Mouse (Mus musculus): ENCODE results near the gene Hic2. TPM values are rescaled to one million over a fixed set of nuclear protein-coding genes. Genes with fewer than 3 reads are reported as not detected.

Gene Hic2
- total RNA-seq (2021): 1 to 10 TPM; 5.3 to 5.4 TPM

DNA sequence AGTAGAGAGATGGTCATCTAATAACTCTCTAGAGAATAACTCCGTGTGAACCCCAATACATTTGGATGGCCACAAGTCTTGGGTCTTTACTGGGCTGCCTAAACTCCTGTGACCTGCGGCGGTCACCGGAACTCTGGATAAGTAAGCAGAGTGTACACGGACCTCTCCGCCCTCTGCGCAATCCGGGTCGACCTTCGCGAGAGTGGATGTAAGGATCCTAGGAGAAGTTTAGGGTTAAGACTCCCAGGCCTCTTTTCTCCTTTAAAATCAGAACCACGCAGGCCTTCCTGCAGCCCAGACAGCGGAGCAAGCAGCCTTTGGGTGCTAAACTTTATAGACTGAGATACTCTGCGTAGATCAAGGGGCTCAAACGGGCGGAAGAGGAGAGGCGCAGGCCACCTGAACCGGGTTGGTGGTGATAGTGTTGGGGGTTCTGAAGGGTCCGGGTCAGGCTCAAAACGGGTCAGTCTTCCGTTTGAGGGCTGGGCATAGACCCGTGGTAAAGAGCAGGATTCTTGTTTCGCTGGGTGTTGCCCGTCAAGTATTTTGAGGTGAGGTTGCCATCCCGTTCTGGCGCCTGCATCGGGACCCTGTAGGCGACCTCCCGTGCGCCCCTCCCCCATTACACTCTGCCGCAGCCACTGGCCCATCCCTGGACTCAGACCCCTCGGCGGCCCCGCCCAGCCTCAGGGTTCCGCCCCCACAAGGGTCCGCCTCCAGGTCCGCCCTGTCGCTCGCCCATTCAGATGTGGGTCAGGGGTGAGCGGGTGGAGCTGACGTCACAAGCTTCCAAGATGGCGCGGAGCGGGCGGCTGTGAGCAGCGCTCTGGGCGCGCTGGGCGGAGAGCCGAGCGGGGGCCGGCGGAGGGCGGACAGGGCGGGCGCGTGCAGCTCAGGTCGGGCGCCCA, at the start of gene Hic2:
Gene Hic2, plus strand, starts transcription at position 779 of the 908 bp plus-strand sequence.
- peak; percentile 89 for DNase-seq (ENCODE audit: low spot score in 2 of 2)
- intact Hi-C loops (cut with DNase I): loop anchor here (5.0 kb wide), 1 partner anchor 44 kb away; the partner anchor contains the start of gene Tmem191c

DNA sequence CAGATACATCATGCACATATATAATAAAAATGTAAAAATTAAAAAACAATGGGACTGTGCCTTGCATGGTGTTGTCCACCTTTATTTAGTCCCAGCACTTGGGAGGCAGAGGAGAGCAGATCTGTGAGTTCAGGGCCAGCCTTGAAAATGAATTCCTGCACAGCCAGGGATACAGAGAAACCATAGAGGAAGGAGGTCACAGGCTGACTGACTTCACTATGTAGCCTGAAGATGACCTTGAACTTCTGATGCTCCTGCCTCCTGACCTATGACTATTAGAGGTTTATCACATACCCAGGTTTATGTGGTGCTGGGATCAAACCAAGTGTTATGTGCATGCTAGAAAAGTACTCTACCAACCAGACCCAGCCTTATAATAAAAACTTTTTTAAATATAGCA, 47.9 kb upstream of the Hic2 start:
- no peak for DNase-seq (ENCODE audit: low spot score in 2 of 2)
- intact Hi-C loops (cut with DNase I): no loop called here

DNA sequence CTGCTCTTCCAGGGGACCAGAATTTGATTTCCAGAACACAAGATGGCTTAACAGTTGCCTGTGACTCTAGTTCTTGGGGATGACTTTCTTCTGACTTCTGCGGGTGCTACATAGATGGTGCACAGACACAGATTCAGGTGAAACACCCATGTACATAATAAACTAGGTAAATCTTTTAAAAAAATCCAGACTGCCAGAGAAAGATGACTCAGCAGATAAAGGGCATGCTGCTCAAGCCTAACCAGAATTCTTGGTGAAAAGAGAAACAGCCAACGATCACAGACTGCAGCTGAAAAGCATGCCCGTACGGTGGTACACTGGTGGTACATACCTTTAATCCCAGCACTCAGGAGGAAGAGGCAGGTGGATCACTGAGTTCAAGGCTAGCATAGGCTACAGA, 39.5 kb upstream of the Hic2 start:
- intact Hi-C loops (cut with DNase I): no loop called here
- no peak for DNase-seq (ENCODE audit: low spot score in 2 of 2)

DNA sequence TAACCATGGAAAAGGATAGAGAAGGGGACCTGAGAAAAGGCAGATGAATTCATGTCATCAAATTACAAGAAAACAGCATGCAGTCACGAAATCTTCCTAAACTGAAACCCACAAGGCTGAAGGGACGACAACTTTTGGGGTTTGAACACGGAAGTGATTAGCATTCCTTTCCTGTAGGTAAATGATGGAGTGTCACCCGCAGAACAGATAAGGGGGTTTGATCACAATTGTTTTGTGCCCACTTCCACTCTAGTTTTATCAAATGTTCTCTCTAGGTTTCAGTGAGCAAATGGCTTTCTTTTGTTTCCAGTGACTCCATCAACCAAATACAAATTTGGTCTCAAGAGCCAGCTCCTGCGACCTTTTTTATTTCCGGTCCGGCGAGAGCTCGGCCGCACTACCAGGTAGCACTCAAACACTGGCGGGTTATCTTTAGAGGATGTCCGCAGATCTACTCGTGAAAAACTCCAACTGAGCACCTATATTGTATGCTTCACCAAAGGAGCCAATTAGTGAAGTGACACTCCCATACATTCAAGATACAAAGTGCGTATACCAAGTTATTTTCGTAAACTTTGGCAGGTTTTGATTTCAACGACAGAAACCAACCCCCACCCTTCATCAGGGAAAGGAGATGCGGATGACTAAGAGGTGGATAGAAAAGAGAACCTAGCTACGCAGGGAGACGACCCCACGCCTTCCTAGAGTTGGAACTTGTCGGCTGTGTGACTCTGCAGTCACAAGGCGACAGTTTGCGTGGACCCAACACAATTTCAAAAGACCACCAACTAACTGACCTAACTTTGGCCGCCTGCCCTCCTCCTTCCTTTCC, 33.0 kb upstream of the Hic2 start:
- intact Hi-C loops (cut with DNase I): loop anchor here (5.0 kb wide), 2 partner anchors 53 to 68 kb away; partner anchors contain the start of genes Ccdc116 and Sdf2l1
- DNase-seq (ENCODE audit: low spot score in 2 of 2): no peak

DNA sequence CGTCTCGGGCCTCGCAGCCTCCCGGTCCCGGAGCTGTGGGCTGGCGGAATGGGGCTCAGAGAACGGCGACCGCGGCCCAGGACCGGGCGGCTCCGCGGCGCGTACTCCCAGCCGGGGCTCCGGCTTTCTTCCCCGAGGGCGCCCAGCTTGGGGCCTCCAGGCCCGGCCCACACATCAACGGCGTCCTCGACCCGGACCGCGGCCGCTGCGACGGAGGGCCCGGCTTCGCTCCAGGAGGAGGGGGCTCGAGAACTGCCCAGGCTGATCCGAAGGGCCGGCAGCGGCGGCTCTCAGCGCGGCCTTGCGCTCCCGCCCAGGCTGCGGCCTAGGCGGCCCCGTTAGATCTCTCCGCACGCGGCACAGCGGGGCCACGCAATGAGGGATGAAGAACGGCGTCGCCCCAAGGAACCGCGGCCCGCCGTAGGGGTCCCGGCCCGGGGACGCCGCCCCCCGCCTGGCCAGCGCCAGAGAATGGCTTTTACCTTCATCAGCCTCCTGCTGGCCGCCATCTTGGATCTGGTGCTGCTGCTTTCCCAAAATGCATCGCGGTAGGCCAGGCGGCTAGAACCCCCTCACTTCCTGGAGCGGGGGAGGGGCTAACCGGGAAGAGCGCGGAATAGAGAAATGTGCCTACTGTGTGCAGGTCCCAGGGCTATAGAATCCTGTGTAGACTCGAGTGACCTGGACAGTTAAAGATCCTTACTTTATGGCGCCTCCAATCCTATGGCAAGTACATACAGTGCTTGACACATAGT, 32.2 kb upstream of the Hic2 start:
- DNase-seq (ENCODE audit: low spot score in 2 of 2): peak; percentile 89
- intact Hi-C loops (cut with DNase I): loop anchor here (5.0 kb wide), 2 partner anchors 54 to 69 kb away; partner anchors contain the start of genes Ccdc116 and Sdf2l1

DNA sequence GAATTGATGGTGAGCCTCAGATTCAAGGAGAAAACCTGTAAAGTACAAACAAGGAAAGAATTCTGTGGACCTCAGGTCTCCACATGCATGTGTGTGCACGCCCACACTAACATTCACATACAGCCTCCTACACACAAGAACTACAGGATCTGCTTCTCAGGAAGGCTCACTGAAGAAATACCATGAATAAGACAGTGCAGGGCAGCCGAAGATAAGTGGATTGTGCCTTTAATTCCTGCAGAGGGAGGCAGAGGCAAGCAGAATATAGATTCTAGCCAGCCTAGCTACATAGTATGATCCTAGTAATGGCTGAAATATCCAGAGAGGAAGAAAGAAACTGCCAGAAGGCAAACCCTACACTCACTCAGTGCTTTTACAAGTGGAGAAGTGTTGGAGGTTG, 31.4 kb upstream of the Hic2 start:
- DNase-seq (ENCODE audit: low spot score in 2 of 2): no peak
- intact Hi-C loops (cut with DNase I): loop anchor here (5.0 kb wide), 2 partner anchors 55 to 70 kb away; partner anchors contain the start of genes Ccdc116 and Sdf2l1

DNA sequence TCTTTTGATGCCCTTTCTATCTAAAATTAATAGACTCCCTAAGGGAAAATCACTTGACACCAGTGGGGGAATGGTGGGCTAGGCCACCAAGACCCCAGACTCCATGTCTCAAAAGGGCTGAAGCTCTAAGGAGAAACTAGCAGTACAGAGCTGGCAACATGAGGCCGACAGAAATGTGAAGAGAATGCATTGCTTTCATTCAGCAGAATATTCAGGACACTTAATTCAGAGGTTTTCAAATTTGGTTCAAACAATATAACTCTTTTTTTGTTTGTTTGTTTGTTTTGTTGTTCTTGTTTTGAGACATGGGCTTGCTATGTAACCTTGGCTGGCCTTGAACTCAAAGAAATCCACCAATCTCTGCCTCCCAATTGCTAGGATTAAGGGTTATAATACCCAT, 30.8 kb upstream of the Hic2 start, which contains the start of gene Ube2l3:
Gene Ube2l3, minus strand, starts transcription at position 101 of the 400 bp plus-strand sequence.
- intact Hi-C loops (cut with DNase I): loop anchor here (5.0 kb wide), 2 partner anchors 55 to 70 kb away; partner anchors contain the start of genes Ccdc116 and Sdf2l1
- DNase-seq (ENCODE audit: low spot score in 2 of 2): no peak

DNA sequence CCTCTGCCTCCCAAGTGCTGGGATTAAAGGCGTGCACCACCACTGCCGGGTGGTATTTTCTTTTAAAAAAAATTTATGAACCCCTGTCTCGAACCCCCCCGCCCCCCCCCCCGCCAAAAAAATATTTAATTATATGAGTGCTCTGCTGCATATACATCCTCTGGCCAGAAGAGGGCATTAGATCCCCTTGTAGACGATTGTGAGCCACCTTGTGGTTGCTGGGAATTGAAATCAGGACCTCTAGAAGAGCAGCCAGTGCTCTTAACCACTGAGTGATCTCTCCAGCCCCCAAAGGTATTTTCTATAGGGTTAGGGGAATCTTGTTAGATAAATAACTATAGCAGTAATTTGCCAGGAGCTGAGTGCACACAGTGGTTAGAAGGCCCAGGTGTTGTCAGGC, 28.4 kb upstream of the Hic2 start:
- no peak for DNase-seq (ENCODE audit: low spot score in 2 of 2)

DNA sequence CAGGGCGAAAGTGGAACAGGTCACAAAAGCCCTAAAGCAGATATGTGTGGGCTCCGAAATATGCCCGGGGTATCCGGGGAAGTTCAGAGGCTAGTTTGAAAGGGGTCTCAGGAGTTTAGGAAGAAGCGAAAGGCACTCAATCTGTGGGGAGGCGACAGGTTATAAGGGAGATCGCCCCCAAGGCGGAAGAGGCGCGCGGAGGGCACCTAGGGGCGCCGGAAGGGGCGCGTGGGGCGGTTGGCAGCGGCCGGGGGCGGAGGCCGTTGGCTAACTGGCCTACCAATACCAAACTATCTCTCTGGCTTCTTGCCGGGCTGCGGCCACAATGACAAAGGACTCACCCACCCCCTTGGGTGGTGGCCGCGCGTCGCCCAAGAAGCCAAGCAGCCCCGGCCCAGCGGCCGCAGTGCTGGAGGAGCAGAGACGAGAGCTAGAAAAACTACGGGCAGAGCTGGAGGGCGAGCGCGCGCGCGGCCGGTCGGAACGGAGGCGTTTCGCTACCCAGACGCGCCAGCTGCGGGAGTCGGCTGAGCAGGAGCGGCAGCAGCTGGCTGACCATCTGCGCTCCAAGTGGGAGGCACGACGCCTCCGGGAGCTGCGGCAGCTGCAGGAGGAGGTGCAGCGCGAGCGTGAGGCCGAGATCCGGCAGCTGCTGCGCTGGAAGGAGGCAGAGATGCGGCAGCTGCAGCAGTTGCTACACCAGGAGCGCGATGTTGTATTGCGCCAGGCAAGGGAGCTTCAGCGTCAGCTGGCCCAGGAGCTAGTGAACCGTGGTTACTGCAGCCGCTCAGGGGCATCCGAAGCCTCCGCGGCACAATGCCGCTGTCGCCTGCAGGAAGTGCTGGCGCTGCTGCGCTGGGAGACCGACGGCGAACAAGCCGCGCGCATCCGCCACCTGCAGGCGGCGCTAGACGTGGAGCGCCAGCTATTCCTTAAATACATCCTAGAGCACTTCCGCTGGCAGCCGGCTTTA, 24.7 kb upstream of the Hic2 start, which contains the start of gene Rimbp3:
Gene Rimbp3, plus strand, starts transcription at position 215 of the 973 bp plus-strand sequence.
- peak; percentile 79 to 84 for DNase-seq (ENCODE audit: low spot score in 2 of 2)
- intact Hi-C loops (cut with DNase I): loop anchor here (1.0 kb wide), 1 partner anchor 68 kb away; the partner anchor contains the start of gene Tmem191c

More for the DNA sequence above, 28.4 kb upstream of the Hic2 start:
- intact Hi-C loops (cut with DNase I): loop anchor here (5.0 kb wide), 2 partner anchors 58 to 73 kb away; partner anchors contain the start of genes Ccdc116 and Sdf2l1

DNA sequence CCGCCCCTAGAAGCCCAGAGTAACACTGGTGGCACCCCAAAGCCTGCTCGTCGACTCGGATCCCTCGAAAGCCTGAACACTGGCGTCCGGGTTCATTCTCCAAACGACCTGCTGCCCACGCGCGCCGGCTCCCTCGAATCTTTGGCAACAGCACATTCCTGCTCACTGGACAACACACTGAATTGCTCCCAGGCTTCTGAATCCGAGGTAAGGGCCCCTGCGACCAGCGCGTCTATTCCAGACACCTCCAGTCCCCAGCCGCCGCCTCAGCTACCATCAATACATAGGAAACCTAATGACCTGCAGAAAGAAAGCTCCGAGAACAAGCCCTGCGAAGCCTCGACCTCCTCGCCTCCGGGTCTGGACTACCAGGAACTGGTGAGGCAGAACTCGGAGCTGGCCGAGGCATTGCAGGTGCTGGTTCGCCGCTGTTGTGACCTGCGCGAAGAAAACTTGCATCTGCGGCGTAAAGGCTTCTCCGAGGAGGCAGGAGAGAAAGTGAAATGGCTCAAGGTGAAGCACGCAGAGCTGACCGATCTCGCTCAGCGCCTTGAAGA, 23.9 kb upstream of the Hic2 start:
- intact Hi-C loops (cut with DNase I): loop anchor here (1.0 kb wide), 1 partner anchor 67 kb away; the partner anchor contains the start of gene Tmem191c
- DNase-seq (ENCODE audit: low spot score in 2 of 2): peak in 1 of 2 experiments; percentile 10

DNA sequence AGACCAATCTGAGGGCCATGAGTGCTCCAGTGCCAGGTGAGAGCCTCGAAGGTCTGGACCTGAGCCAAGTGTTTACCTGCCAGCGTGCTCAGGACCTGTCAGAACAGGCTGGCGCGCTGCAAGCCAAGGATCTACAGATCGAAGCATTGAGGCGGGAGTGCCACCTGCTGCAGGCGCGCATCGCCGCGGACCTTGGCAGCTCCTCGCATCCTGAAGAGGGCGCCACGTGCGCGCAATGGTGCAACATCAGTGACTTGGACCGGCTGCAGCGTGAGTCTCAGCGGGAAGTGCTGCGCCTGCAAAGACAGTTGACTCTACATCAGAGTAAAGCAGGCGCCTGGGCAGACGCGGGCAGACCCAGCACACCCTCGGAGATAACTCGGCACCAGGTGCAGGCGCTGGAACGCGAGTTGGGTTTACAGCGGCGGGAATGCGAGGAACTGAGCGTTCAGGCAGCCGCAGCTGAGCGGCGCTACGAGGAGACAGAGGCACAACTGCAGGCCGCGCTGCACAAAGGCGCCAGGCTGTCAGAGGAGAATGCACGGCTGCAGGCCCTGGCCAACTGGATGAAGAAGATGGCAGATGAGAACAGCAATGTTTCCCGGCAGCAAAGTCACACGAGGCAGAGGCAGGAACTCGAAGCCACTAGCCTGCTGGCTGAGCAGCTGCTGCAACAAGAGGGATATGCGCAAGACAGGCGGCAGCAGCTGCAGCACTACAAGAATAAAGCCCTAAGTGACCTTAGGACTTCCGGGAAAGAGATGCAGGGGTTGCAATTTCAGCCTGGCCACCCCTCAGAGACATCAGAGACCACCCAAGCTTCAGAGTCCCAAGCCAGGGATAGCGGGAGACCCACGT, 23.2 kb upstream of the Hic2 start:
- DNase-seq (ENCODE audit: low spot score in 2 of 2): peak; percentile 81 to 85
- intact Hi-C loops (cut with DNase I): loop anchor here (1.0 kb wide), 1 partner anchor 66 kb away; the partner anchor contains the start of gene Tmem191c

DNA sequence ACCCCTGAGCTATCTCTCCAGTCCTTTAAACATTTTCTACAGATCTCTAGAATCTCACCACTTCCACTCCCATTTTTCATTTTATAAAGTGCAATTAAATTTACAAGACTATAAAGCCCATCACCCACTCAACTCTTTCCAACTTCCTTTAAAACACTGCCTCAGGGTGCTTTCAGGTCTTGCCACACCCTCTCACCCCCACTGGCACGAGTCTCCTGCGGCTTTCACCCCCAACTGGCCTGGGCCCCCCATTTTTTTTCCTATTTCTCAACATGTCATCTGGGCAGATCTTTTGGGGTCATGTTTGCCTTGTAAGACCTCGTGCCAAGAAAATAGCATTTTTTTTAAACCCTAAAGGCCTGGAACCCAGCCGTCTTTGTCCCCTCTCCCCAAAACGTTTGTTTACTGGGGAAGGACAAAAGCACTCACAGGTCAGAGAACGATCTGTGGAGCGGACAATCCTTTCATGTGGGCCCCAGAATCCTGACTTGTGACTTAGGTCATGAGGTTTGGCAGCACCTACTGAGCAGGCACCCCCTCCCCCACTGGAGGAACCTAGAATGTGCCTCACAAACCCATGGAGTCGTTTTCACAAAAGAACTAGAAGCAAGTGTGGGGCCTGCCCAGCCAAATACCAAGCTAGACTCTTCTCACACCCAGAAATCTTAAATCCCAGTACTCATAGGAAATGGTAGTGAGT, 16.3 kb upstream of the Hic2 start:
- no peak for DNase-seq (ENCODE audit: low spot score in 2 of 2)
- intact Hi-C loops (cut with DNase I): no loop called here

DNA sequence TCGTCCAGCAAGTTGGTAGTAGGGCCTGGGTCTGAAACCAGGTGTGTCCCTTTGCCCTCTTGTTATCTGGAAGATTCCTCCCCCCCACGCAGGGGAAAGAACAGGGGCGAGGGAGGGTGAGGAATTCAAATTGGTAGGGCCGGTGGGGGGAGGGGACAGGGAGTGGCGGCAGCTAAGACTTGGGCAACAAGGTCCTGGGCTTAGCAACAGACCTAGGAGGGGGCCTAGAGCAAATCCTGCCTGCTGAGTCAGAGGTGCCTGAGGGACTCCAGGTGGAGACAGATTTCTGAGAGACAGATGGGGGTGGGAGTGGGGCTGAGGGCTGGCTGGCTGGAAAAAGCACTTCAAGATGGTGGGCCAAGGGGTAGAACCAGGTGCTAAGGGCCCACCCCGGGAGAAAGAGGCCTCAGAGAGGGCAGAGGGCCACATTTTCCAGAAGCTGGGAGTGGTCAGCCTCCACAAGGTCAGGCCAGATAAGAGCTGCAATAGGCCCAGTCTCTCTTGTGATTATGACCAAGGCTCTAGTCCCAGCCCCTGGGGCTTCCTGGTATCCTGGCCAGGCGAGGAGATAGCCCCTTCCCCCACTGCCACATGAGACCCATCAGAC, 13.1 kb upstream of the Hic2 start:
- intact Hi-C loops (cut with DNase I): no loop called here
- DNase-seq (ENCODE audit: low spot score in 2 of 2): no peak

DNA sequence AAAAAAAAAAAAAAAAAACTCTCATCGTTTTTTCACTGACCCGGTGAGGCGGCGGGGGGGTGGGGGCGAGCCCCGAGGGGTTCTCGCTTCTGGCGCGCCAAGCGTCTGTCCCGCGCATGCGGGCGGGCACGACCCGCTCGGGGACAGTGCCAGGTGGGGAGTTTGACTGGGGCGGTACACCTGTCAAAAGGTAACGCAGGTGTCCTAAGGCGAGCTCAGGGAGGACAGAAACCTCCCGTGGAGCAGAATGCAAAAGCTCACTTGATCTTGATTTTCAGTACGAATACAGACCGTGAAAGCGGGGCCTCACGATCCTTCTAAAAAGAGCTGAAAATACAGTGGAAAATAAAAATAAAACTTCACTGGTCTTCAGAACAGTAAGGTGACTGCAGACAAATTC, 11.2 kb upstream of the Hic2 start:
- peak; percentile 96 to 97 for DNase-seq (ENCODE audit: low spot score in 2 of 2)
- intact Hi-C loops (cut with DNase I): no loop called here

DNA sequence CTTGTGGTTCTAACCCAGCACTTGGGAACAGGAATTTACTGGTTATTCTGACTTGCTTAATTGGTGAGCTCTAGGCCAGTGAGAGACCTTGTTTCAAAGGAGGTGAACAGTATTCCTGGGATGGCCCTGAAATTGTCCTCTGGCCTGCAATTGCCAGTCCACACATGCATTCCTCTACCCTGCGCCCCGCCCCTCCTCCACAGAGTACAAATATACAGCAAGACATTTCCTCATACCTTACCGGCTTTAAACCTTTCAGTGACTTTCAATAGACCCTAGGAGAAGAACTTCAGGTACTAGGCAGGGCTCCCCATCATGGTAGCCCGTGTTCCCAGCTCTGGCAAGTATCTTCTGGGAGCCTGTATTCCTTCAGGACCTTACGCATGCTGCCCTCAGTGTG, 7.8 kb upstream of the Hic2 start:
- no peak for DNase-seq (ENCODE audit: low spot score in 2 of 2)
- intact Hi-C loops (cut with DNase I): no loop called here

DNA sequence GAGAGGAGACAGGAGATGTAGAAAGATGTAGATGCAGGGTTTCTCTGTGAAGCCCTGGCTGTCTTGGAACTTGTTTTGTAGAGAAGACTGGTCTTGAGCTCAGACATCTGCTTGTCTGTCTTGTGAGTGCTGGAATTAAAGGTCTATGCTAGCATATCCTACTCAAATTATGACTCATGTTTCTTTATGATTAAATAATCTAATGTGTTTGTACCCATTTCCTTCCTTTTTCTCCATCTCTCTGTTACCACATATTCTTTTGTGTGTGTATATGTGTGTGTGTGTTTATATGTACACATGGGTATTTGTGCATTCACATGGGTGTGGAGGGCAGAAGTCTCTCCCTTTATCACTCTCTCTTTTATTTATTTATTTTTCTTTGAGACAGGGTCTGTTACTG, 6.9 kb upstream of the Hic2 start:
- no peak for DNase-seq (ENCODE audit: low spot score in 2 of 2)
- intact Hi-C loops (cut with DNase I): no loop called here
